Mouse (Mus musculus): ENCODE data around the gene Rplp0.

DNA sequence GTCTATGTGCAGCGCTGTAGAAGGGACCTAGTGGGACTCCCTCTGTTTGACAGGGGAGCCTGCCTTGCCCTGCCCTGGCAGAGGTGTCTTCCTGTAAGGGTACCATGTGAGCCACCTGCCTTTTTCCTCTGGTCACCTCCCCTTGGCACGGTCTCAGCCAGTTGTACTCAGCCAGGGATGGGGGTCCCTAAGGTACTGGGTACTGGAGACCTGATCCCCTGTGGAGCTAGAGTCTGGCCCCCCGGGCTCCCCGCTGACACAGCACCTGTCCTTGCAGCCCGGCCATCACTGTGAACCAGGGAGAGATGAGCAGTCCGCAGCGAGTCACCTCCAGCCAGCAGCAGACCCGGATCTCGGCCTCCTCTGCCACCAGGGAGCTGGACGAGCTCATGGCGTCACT, 12.7 kb upstream of the Rplp0 start:
- TF ChIP-seq CTCF (IDR thresholded peaks at IDR 0.05; ENCODE audit: low read depth, low read length) (no peak), POLR2A (IDR thresholded peaks at IDR 0.05; ENCODE audit: borderline replicate concordance, low read depth, low read length) (no peak)

All from bone marrow macrophage, adult 2 months (primary cell).